Mouse (Mus musculus) midbrain, embryonic 14.5 days (tissue): ENCODE results near the gene Cd22. TPM values are rescaled to one million over a fixed set of nuclear protein-coding genes. Genes with fewer than 3 reads are reported as not detected.
"Not testable (repeated sequence)": the region's sequence is repeated elsewhere in the genome, so short reads cannot be mapped to it uniquely, and the experiment has no call there.

Experiments
- ATAC-seq: fragments of 200-750 bp; cut with Nextera tagmentation; 2 replicates; pipeline ENCODE4 v1.8.0; 2017; ENCODE audit warnings: moderate number of reproducible peaks, moderate library complexity; ENCODE audit not compliant: low FRiP score, low TSS enrichment
- DNase-seq: peaks from one replicate; pipeline ENCODE4 v3.0.0-alpha.2; 2015
- H3K27ac ChIP-seq: fragments of 300-500 bp; sonication (generic); replicated peaks from 2 replicates; pipeline ENCODE4 v1.5.1; 2014; ENCODE audit warnings: mild to moderate bottlenecking, low read depth, low read length, moderate library complexity
- H3K27me3 ChIP-seq: fragments of 300-500 bp; sonication (generic); 2 replicates; pipeline ENCODE4 v1.6.1; 2014; ENCODE audit warnings: low read length, control low read depth, mixed read lengths; ENCODE audit not compliant: control insufficient read depth, insufficient read depth
- H3K36me3 ChIP-seq: fragments of 300-500 bp; sonication (generic); 2 replicates; pipeline ENCODE4 v1.6.1; 2014; ENCODE audit warnings: low read length, control low read depth; ENCODE audit not compliant: control insufficient read depth, insufficient read depth
- H3K4me1 ChIP-seq: fragments of 300-500 bp; sonication (generic); 2 replicates; pipeline ENCODE4 v1.6.1; 2014; ENCODE audit warnings: mild to moderate bottlenecking, antibody characterized with exemption, low read length, control low read depth; ENCODE audit not compliant: control insufficient read depth, insufficient read depth
- H3K4me2 ChIP-seq: fragments of 300-500 bp; sonication (generic); 2 replicates; pipeline ENCODE4 v1.6.1; 2014; ENCODE audit warnings: mild to moderate bottlenecking, low read length, moderate library complexity
- H3K4me3 ChIP-seq: fragments of 300-500 bp; sonication (generic); replicated peaks from 2 replicates; pipeline ENCODE4 v1.5.1; 2014; ENCODE audit warnings: low read depth, low read length
- H3K9ac ChIP-seq: fragments of 300-500 bp; sonication (generic); replicated peaks from 2 replicates; pipeline ENCODE4 v1.6.1; 2014; ENCODE audit warnings: mild to moderate bottlenecking, low read length, moderate library complexity
- H3K9me3 ChIP-seq: fragments of 300-500 bp; sonication (generic); 2 replicates; pipeline ENCODE4 v1.6.1; 2016; ENCODE audit warnings: low read length, control low read depth, mixed read lengths; ENCODE audit not compliant: control insufficient read depth
- WGBS: fragments of 180-500 bp; shearing (Covaris S2); extraction: QIAGEN DNeasy Blood & Tissue Kit; methylation state at CpG from one replicate; pipeline ENCODE4 v1.1.7; 2014; 5-methylcytosine and 5-hydroxymethylcytosine counted together
- polyA plus RNA-seq: library from polyadenylated mRNA; unstranded; fragments of >200 nt; fragmentation: Nextera tagmentation; extraction: Ambion mirVana; gene quantifications from 2 replicates; pipeline ENCODE4 v1.2.1, GENCODE M21; 2014

Gene Cd22
- polyA plus RNA-seq, 1 experiment from 2014 or later: not detected

- Histone ChIP-seq H3K4me1 (peaks cover 6% of the 10 kb centered on the region; the same call in 1 of the 2 replicates), H3K36me3 (no peaks in the 10 kb centered on the region), H3K9me3 (no peaks in the 10 kb centered on the region), H3K27me3 (no peaks in the 10 kb centered on the region), H3K27ac (no peak overlapping the region), H3K9ac (no peak overlapping the region), H3K4me2 (no peak overlapping the region), H3K4me3 (no peak overlapping the region)
- DNase-seq (no peak), ATAC-seq (no peak)
- WGBS: 81% methylated on average over 3 of the region's 3 CpGs
Observed at GRCm38 (mm10) chr7:30840306-30840705, 39.8 kb downstream of the Cd22 start.

DNA sequence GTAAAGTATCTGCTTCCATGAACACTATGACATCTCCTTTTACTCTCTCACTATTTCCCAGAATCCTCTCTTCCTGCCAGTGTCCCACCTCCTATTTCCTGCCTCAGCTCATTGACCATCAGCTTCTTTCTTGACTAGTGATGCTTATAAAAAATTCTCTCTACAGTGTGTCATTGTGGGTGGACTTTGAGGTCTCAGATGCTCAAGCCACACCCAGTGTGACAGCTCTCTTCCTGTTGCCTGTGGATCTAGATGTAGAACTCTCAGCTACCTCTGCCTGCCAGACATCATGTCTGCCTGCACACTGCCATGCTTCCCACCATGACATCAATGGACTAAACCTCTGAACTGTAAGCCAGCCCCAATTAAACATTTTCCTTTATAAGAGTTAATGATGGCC is 42.9 kb downstream of the Cd22 start:
- Histone ChIP-seq H3K9ac (no peak overlapping the region), H3K4me1 (no peaks in the 10 kb centered on the region), H3K4me3 (no peak overlapping the region), H3K36me3 (no peaks in the 10 kb centered on the region), H3K4me2 (no peak overlapping the region), H3K9me3 (no peaks in the 10 kb centered on the region), H3K27ac (no peak overlapping the region), H3K27me3 (no peaks in the 10 kb centered on the region)
- ATAC-seq (no peak), DNase-seq (no peak)

DNA sequence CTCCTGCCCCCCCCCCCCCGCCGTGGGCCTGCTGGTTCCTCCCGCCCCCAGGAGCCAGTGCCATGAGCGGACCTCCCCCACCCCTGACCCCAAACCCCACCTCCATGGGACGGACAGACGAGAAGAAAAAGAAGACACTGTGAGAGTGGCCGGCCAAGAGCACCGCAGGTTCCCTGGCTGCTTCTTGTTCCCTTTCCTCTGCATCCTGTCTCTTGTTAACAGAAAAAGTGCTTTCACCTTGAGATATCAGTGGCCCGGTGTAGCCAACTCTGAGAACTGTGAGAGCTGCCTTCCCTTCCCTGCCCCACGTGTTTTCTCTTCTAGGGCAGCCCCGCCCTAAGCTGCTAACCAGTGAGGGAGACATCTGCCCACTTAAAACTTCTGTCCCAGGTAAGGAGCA is 47.5 kb downstream of the Cd22 start:
- H3K9me3 ChIP-seq, H3K4me2 ChIP-seq, H3K27me3 ChIP-seq, H3K4me1 ChIP-seq, H3K36me3 ChIP-seq, ATAC-seq, DNase-seq, H3K27ac ChIP-seq, H3K4me3 ChIP-seq, H3K9ac ChIP-seq: not testable (repeated sequence)
- WGBS: 45% methylated on average over 9 of the region's 11 CpGs

- no peak for ATAC-seq
- Histone ChIP-seq H3K36me3 (no peaks in the 10 kb centered on the region), H3K9ac (no peak overlapping the region), H3K4me2 (no peak overlapping the region), H3K4me3 (no peak overlapping the region), H3K9me3 (no peaks in the 10 kb centered on the region), H3K27ac (no peak overlapping the region), H3K27me3 (no peaks in the 10 kb centered on the region), H3K4me1 (no peaks in the 10 kb centered on the region)
- WGBS: 77% methylated on average over 17 of the region's 17 CpGs
- no peak for DNase-seq
Observed at GRCm38 (mm10) chr7:30832261-30832660, 47.9 kb downstream of the Cd22 start.

DNA sequence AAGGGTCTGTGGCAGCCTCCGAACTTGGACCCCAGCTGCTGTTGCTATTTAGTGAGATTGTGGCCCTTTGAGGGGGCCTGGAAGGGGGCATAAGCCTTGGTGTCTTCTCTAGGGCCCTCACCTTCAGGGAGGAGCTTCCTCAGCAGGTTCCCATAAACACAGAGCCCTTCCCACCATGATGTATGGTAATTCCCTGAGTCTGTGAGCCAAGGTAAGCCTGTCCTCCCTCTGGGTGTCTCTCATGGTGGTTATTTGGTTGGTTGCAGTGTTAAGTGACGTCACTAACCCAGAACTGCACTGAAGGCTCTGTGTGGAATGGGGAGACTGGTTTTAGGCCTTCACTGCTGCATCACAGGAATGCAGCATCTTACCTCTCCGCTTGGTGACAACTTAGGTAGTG is 50.7 kb downstream of the Cd22 start:
- DNase-seq: no peak
- Histone ChIP-seq H3K4me2 (no peak overlapping the region), H3K27me3 (no peaks in the 10 kb centered on the region), H3K4me1 (no peaks in the 10 kb centered on the region), H3K27ac (no peak overlapping the region), H3K9ac (no peak overlapping the region), H3K4me3 (no peak overlapping the region), H3K9me3 (no peaks in the 10 kb centered on the region), H3K36me3 (no peaks in the 10 kb centered on the region)
- WGBS: 65% methylated on average over 3 of the region's 3 CpGs
- no peak for ATAC-seq

- H3K9ac ChIP-seq, H3K9me3 ChIP-seq, H3K36me3 ChIP-seq, ATAC-seq, H3K27ac ChIP-seq, H3K4me3 ChIP-seq, H3K4me2 ChIP-seq, H3K27me3 ChIP-seq, H3K4me1 ChIP-seq, DNase-seq: not testable (repeated sequence)
Observed at GRCm38 (mm10) chr7:30828871-30829270, 51.3 kb downstream of the Cd22 start.

DNA sequence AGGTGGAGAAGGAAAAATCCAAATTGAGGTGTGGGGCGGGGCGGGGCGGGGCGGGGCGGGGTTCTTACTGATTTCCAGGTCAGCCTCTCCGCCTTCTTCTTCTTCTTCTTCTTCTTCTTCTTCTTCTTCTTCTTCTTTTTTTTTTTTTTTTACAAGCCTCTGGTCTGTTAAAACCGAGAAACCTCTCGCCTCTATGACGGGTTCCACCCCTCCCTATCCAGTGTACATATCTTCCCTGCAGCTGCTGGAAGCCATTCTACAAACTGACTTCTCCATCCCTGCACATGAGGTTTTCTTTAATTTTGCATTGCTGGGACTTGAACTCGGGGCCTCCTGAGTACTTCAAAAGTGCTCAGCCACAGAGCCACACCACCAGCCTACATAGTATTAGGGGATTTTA is 53.5 kb downstream of the Cd22 start:
- no peak overlapping the region for H3K9ac ChIP-seq
- ATAC-seq (no peak), DNase-seq (no peak)
- H3K27ac ChIP-seq: no peak overlapping the region
- H3K36me3 ChIP-seq: no peaks in the 10 kb centered on the region
- no peaks in the 10 kb centered on the region for H3K27me3 ChIP-seq
- H3K4me2 ChIP-seq: no peak overlapping the region
- no peak overlapping the region for H3K4me3 ChIP-seq
- 95% methylated on average over 10 of the region's 10 CpGs for WGBS
- no peaks in the 10 kb centered on the region for H3K9me3 ChIP-seq
- no peaks in the 10 kb centered on the region for H3K4me1 ChIP-seq

GRCm38 (mm10) chr7:30824306-30824705 is 55.8 kb downstream of the Cd22 start:
- Histone ChIP-seq H3K27ac (no peak overlapping the region), H3K27me3 (no peaks in the 10 kb centered on the region), H3K4me3 (no peak overlapping the region), H3K9ac (no peak overlapping the region), H3K4me2 (no peak overlapping the region), H3K9me3 (no peaks in the 10 kb centered on the region), H3K4me1 (no peaks in the 10 kb centered on the region), H3K36me3 (no peaks in the 10 kb centered on the region)
- ATAC-seq: no peak
- DNase-seq: no peak
- WGBS: 92% methylated on average over 3 of the region's 3 CpGs

DNA sequence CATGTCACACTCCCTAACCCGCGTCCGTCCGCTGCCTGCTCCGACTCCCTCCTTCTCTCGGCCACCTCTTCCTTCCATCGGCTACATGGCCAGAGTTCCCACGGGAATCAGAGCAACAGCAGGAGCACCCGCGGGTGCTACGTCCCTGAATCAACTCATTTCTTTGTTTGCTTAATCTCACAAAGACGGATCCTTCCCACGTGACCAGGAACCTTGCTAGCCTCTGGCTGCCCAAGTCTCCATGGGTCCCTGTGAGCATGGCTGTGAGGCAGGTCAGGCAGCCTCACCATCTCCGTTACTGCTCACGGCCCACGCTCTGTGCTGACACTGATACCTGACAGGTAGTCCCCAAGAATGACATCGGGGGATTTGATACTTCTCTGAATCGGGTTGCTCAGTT is 56.5 kb downstream of the Cd22 start, which contains the start of gene Ffar2:
Gene Ffar2 (minus strand): TSS at position 101 of the 400 bp plus-strand sequence.
- Histone ChIP-seq H3K4me3 (no peak within 1 kb of the TSS), H3K27ac (no peak within 1 kb of the TSS), H3K36me3 (no peaks in the 10 kb centered on the region), H3K9ac (no peak within 1 kb of the TSS), H3K27me3 (no peaks in the 10 kb centered on the region), H3K9me3 (no peaks in the 10 kb centered on the region), H3K4me2 (no peak within 1 kb of the TSS), H3K4me1 (no peaks in the 10 kb centered on the region)
- ATAC-seq: no peak
- no peak for DNase-seq
- 88% methylated on average over 18 of the region's 18 CpGs for WGBS
